Mouse (Mus musculus) frontal cortex, postnatal 14 days (tissue): ENCODE measurements around the gene Apc2.

Experiments used
- DNase-seq, 2 experiments: peaks; one replicate each; pipeline ENCODE4 v3.0.0; 2022; ENCODE audit warnings: low spot score in 2 of 2

Gene Apc2

DNA sequence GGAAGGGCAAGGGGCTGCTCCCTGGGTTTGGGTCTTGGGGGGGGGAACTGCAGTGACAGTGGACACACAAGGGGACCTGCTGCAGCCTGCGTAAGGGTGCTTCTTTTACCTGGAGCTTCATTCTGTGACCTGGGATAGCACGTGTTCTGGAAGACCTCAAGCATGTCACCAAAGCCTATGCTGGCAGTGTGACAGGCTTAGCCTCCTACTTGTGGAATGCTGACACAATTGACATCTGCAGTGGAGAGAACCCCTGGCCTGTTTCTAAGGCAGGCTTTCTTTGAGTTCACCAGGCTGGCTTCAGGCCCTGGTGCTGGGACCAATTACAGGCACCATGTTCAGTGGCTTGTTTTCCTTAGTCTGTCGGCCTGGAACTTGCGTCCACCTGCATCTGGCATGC is 1.5 kb upstream of the Apc2 start:
- no peak for DNase-seq

DNA sequence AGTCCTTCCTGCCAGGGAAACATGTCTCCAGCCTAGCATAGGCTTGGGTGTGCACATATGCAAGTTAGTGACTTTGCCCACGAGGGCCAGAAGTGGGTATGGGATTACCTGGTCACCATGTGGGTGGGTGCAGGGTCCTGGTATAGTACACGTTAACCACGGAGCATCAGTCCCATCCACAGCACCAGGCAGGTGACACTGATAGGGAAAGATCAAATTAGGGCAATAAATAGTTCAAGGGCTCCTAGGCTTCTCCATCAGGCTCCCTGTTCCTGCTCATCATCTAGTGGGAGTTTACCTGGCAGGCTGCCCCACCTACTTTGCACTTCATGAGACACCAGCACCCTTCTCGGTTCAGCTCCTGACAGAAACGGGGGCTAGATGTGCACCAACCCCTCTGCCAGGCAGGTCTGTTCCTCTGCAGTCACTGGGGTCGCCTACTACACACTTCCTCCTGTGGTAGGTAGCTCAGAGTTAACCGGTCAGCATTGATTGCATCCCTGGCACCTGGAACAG is 931 bp upstream of the Apc2 start:
- no peak for DNase-seq

DNA sequence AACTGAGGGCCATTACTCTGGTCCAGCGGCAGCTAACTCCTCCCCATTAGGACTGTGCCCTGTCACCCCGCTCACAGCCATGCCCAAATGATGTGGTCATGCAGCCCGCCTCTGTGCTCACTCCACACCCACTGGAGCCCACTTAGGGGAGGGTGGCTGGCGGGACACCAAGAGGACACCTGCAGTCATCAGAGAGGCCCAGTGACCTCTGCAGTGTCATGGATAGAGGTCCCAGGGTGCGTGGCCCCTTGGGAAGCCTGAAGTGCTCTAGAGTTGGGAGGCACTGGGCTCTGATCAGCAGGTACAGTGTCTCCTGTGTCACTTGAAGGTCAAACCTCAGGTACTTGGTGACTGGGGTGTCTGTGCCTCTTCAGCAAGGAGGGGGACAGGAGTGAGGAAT is 1.0 kb downstream of the Apc2 start:
- no peak for DNase-seq

DNA sequence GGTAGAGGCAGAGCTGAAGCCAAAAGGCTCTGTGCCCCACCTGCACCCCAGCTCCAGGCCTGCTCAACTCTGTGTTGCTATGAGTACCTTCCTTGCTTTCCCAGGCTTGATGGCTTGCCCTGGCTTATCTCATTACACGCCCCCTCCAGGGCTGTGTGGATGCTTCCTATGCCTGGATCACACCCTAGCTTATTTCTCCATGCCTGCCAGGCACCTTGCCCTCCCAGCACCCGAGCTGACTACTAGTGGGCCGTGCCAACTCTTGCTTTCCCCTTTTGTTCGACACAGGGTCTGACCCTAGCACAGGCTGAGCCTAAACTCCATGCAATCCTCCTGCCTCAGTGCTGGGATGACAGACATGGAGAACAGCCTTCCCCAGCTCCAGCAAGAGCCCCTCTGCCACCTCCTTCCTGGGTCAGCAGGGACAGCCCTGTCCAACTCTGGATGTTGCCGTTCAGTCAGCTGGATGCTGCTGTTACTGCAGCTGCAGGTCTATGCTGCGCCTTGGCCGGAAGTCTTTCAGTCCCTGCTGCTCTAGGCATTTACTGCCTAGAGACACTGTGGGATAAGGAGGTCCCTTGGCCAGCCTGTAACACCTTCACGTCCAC is 1.9 kb downstream of the Apc2 start:
- DNase-seq: no peak

DNA sequence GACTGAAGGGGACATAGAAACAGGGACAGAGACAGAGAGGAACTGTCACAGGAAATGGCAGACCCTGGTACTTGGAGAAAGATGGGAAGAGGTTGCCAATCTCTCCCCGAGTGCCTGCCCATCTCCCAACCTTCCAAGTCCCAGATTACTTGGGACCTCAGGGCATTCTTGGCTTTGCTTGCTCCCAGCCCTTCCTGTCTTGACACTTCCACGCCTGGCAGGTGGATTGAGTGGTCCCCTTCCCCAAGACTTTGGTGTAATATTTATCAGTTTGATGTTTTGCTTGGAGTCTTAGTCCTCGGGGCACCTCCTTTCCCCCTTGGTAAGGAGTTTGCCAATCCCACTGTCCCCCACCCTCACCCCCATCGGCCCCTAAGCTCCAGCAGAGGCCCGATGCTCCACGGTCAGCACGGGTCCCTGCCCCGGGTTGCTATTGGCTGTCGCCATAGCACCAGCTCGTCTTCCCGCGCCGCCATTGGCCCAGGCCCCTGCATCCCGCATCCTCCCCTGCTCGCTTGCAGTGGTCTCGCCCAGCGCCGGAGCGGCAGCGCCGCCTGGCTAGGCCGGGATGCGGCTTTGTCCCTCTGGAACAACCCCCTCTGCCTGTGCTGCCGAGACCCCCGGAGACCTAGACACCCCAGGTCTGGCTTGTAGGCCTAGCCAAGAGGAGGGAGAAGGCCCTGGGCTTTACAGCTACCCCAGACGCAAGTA is 2.9 kb downstream of the Apc2 start:
- DNase-seq: peak; percentile 87 to 92

DNA sequence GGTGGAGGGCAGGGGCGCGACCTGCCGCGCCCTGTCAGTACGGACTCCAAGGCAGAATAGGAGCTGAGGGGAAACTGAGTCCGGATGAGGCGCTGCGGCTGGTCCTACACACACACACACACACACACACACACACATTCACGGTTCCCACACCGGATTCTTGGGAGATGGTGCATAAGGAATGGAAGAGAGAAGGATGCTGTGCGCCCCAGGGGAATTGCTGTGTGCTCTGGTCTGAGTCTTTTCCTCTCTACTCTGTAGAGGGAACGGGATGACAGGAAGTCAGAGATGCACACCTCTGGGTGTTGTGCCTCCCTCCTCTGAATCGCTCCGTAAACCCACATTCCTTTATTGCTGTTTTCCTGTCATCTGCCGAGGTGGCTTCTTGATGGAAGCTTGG is 3.5 kb downstream of the Apc2 start:
- no peak for DNase-seq

DNA sequence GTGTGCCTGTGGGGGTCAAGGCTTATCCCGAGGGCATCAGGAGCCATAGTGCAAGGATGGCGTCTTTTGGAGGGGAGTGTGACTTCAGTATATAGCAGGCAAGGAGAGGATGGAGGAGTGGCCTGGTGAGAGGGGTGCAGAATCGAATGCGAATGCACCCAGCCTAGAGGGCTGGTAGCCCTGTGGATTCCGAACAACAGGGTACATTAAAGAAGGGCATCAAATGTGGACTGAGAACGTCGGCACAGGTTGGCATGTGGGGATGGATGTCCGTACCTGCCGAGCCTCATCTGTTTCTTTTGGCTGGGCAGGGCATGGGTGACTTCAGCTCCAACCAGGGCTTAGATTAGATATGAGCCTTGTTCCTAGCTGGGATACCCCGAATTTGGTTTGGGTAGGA is 4.0 kb downstream of the Apc2 start:
- no peak for DNase-seq

DNA sequence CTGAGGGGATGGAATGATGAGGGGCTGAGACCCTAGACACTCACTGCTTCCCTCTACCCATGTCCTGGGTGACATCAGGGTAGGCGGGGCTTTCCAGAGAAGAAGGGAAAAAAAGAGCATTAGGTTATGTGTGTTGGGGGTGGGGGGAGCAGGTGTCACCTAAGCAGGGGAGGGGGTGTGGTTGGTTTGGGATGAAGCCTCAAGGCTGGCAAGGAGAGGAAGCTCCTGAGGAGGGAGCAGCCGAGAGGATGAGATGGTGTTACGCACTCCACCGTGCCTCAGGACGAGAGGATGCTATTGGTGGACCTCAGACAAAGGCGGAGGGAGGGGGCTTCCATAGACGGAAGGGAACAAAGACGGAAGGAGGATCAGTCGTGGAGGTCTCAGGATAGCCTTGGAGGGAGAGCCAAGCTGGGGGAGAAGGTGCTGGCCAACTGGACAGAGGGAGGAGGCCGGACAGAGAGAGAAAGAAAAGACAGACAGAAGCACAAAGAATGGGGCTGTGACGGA is 5.0 kb downstream of the Apc2 start:
- DNase-seq: no peak

DNA sequence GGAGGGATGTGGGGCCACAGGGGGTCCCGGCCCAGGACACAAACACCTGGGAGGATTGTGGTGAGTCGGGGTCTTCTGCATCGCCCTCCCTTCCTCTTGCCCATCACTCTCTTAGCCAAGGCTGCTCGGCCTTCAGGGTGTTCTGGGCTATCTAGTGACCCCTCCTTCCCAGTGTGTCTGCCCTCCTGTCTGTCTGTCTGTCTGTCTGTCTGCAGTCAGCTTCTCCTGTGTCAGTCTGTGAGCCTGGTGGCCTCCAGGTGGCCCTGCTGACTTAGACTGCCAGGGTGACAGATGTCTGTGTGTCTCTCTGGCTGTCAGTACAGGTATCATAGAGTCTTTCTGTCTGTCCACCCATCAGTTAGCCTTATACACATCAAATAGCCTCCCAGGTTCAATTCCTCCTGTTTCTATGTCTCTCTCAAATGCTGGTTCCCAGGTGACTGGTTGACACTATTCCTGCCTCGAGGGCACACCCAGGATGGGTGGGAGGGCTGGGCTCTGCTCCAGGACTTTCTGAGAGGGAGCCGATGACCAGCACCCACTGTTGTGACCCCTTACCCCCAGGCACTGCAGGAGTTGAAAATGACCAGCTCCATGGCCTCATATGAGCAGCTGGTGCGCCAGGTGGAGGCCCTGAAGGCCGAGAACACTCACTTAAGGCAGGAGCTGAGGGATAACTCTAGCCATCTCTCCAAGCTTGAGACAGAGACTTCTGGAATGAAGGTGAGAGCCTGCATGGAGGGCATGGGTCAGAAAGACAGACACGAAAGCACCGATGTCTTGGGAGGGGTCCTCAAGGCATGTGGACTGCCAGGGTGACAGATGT is 5.7 kb downstream of the Apc2 start:
- no peak for DNase-seq

DNA sequence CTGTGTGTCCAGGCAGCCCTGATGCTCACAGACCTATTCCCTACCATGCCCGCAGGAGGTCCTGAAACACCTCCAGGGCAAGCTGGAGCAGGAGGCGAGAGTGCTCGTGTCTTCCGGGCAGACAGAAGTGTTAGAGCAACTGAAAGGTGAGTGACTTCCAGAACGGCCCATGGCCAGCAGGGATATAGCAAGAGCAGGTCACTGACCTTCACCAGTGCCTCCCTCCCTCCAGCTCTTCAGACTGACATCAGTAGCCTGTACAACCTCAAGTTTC is 6.2 kb downstream of the Apc2 start:
- DNase-seq: no peak

DNA sequence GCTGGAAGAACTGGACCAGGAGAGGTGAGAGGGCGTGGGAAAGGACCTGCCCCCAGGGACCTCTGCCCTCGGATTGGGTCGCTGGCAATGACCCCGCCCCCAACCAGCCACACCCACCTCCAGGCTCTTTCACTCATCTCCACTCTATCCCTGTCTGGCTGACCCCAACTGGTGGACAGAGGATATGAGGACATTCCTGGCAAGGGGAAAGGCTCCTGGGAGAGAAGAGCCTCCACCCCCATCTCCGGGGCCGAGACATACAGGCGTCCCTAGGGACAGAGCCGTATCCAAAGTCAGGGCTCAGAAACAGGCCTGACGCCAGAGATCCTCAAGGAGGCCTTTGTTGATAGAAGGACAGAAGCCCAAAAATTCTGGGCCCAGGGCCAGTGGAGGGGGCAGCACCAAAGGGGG is 6.7 kb downstream of the Apc2 start:
- peak in 1 of 2 experiments; percentile 81 for DNase-seq

DNA sequence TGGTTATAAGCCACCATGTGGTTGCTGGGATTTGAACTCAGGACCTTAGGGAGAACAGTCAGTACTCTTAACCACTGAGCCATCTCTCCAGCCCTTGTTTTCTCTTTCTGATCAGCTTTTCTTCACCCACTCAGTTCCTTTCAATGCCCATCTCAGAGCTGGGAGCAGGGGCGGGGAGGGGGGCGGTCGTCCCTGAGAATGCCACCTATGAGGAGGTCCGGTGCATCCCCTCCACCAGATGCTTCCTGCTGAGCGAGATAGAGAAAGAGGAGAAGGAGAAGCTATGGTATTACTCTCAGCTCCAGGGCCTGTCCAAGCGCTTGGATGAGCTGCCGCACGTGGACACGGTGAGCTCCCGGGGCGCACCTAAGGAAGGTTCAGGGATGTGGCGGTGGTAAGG is 8.7 kb downstream of the Apc2 start:
- no peak for DNase-seq

DNA sequence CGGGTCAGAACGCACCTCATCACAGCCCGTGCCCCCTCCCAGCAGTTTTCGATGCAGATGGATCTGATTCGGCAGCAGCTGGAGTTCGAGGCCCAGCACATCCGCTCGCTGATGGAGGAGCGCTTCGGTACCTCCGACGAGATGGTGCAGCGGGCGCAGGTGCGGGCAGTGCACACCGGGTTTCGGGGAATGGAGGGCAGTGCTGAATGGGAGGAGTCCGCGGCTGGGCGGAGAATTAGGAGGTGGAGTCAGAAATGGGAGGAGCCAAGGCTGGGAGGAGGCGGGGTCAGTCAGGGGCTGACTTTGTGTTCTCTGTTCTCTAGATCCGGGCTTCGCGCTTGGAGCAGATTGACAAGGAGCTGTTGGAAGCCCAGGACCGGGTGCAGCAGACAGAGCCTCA is 9.1 kb downstream of the Apc2 start:
- no peak for DNase-seq

DNA sequence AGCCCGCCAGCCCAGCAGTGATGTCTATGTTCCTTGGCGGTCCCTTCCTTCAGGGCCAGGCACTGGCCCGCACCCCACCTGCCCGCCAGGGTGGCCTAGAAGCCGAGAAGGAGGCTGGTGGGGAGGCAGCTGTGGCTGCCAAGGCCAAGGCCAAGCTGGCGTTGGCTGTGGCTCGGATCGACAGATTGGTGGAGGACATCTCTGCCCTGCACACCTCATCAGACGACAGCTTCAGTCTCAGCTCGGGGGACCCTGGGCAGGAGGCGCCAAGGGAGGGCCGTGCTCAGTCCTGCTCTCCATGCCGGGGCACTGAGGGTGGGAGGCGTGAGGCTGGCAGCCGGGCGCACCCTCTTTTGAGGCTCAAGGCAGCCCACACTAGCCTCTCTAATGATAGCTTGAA is 15.8 kb downstream of the Apc2 start:
- no peak for DNase-seq

DNA sequence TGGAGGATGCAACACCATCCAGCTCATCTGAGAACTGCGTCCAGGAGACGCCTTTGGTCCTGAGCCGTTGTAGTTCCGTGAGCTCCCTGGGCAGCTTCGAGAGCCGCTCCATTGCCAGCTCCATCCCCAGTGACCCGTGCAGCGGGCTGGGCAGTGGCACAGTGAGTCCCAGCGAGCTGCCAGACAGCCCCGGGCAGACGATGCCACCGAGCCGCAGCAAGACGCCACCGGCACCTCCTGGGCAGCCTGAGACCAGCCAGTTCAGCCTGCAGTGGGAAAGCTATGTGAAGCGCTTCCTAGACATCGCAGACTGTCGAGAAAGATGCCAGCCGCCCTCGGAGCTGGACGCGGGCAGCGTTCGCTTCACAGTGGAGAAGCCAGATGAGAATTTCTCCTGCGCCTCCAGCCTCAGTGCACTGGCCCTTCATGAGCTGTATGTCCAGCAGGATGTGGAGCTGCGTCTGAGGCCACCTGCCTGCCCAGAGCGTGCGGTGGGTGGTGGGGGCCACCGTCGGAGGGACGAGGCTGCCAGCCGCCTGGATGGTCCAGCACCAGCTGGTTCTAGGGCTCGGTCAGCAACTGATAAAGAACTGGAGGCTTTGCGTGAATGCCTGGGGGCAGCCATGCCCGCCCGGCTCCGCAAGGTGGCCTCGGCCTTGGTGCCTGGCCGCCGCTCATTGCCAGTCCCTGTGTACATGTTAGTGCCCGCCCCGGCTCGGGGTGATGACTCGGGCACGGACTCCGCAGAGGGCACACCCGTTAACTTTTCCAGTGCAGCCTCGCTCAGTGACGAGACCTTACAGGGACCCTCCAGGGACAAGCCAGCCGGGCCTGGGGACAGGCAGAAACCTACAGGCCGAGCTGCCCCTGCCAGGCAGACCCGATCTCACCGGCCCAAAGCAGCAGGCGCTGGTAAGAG is 17.1 kb downstream of the Apc2 start:
- no peak for DNase-seq

DNA sequence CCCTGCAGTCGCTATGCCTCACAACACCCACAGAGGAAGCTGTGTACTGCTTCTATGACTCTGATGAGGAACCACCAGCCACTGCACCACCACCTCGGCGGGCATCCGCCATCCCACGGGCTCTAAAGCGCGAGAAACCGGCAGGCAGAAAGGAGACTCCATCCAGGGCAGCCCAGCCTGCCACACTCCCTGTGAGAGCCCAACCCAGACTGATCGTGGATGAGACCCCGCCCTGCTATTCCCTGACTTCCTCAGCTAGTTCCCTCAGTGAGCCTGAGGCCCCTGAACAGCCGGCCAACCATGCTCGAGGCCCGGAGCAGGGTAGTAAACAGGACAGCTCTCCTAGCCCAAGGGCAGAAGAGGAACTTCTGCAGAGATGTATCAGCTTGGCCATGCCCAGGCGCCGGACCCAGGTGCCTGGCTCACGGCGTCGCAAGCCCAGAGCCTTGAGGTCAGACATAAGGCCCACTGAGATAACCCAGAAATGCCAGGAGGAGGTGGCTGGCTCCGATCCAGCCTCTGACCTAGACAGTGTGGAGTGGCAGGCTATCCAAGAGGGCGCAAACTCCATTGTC is 17.9 kb downstream of the Apc2 start:
- DNase-seq: no peak

DNA sequence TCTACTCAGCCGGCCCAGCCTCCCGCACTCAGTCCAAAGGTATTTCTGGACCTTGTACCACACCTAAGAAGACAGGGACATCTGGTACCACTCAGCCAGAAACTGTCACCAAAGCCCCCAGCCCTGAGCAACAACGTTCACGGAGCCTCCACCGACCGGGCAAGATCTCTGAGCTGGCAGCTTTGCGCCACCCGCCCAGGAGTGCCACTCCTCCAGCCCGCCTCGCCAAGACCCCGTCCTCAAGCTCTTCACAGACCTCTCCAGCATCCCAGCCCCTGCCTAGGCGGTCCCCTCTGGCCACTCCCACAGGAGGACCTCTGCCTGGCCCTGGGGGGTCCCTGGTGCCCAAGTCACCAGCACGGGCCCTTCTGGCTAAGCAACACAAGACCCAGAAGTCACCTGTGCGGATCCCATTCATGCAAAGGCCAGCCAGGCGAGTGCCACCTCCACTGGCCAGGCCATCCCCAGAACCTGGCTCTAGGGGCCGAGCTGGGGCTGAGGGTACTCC is 18.8 kb downstream of the Apc2 start:
- DNase-seq: no peak

DNA sequence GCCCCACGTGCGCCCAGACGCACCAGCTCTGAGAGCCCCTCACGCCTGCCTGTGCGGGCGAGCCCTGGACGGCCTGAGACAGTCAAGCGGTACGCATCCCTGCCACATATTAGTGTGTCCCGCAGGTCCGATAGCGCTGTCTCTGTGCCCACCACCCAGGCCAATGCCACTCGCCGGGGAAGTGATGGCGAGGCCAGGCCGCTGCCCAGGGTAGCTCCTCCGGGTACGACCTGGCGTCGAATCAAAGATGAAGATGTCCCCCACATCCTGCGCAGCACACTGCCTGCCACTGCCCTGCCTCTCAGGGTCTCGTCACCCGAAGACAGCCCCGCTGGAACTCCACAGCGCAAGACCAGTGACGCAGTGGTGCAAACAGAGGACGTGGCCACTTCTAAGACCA is 19.5 kb downstream of the Apc2 start:
- DNase-seq: no peak

DNA sequence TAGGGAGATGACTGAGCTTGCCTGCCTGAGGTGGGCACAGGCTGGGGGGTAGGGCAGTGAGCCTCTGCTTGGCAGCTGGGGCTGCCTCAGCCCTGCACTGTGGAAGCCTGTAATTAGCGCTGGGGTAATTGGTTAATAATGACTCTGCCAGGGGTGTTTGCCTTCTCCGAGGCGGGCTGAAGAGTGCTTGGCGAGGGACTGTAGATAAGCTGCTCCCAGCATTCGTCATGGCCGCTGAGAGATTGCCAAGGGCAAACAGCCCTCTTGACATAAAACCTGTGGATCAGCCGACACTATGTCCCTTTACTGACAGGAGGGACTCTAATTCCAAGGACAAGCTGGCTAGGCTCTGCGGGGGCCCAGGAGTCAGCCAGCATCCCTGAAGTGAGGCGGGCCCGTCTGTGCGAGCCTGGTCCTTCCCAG is 20.6 kb downstream of the Apc2 start:
- DNase-seq: no peak

DNA sequence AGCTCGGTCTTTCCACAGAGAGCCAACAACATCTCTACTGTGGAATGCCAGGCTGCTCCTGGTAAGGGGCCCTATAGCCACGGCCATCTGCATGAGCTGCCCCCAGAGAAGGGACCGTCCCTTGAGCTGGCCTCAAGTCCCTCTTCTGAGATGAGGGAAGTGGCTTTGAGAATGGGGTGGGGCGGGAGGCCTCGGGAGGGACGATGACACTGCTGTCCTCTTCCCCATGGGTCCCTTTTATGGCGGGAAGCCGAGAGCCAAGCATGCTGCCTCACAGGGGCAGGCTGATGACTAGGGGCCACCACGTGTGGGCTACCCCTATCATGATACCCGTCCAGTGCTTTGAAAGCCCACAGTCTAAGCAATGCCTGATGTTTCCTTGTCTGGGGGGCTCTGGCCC is 21.2 kb downstream of the Apc2 start:
- DNase-seq: no peak

DNA sequence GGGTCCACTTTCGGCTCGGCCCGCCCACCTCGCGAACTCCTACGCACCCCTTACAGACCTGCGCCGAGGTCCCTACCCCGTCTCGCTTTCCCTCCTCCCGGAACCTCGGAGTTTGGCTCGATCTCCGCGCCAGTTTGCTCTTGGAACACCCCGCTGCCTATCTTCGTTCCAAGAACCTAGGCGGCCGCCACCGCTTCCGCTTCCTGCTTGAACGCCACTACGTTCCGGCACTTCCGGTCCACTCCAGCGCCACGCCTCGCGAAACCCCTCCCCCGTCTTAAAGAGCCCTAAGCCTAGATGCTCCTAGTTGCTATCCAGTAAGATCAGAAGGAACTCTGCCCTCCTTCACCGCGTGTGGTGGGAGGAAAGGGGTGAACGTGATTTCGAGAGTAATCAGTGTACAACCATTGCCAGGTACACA is 24.6 kb downstream of the Apc2 start, which contains the start of gene 2310011J03Rik:
Gene 2310011J03Rik, minus strand, starts transcription at position 198 of the 421 bp plus-strand sequence.
- peak; percentile 86 to 91 for DNase-seq
